Mouse (Mus musculus) ES-Bruce4 (cell line): Measurements from ENCODE around the gene Sncg. TPM values are rescaled to one million over a fixed set of nuclear protein-coding genes. Genes with fewer than 3 reads are reported as not detected.

Source experiments
- H3K27ac ChIP-seq: 2 replicates; pipeline ENCODE4 v1.5.1; 2012; ENCODE audit warnings: low read length, inconsistent platforms; ENCODE audit not compliant: insufficient read depth
- H3K27me3 ChIP-seq: 2 replicates; pipeline ENCODE4 v1.6.1; 2012; ENCODE audit warnings: mild to moderate bottlenecking, low read length, inconsistent platforms; ENCODE audit not compliant: control insufficient read depth, poor library complexity, insufficient read depth, severe bottlenecking
- H3K36me3 ChIP-seq: 2 replicates; pipeline ENCODE4 v1.6.1; 2012; ENCODE audit warnings: inconsistent platforms, mild to moderate bottlenecking, low read length, moderate library complexity; ENCODE audit not compliant: control insufficient read depth, poor library complexity, insufficient read depth, severe bottlenecking
- H3K4me1 ChIP-seq: one replicate; pipeline ENCODE4 v1.8.1; 2011; ENCODE audit warnings: low read length; ENCODE audit not compliant: control insufficient read depth, insufficient read depth
- H3K4me3 ChIP-seq: 2 replicates; pipeline ENCODE4 v1.5.1; 2011; ENCODE audit warnings: low read depth, mild to moderate bottlenecking, low read length
- H3K9ac ChIP-seq: 2 replicates; pipeline ENCODE4 v1.6.1; 2012; ENCODE audit warnings: low read depth, mild to moderate bottlenecking, inconsistent platforms; ENCODE audit not compliant: poor library complexity, severe bottlenecking
- H3K9me3 ChIP-seq: replicated peaks from 2 replicates; pipeline ENCODE4 v1.6.1; 2012; ENCODE audit warnings: mild to moderate bottlenecking, low read length, inconsistent platforms; ENCODE audit not compliant: control insufficient read depth, poor library complexity, insufficient read depth, severe bottlenecking
- CTCF ChIP-seq: IDR thresholded peaks from one replicate; pipeline ENCODE4 v1.8.1; 2011; ENCODE audit warnings: low read depth, low read length
- EP300 ChIP-seq: IDR thresholded peaks from 2 replicates; pipeline ENCODE4 v1.6.1; 2011; ENCODE audit warnings: low read depth, low read length; ENCODE audit not compliant: insufficient read depth
- POLR2A ChIP-seq: IDR thresholded peaks from one replicate; pipeline ENCODE4 v1.8.1; 2011; ENCODE audit warnings: low read length; ENCODE audit not compliant: insufficient read depth
- polyA plus RNA-seq: library from polyadenylated mRNA; stranded (reverse); fragments of >200 nt; gene quantifications from 2 replicates; pipeline ENCODE4 v1.2.4, GENCODE M21; 2011; ENCODE audit warnings: low read depth; ENCODE audit not compliant: missing spikeins, insufficient read depth, insufficient read length

Sncg gene
- polyA plus RNA-seq, 1 experiment = 2.2 TPM

DNA sequence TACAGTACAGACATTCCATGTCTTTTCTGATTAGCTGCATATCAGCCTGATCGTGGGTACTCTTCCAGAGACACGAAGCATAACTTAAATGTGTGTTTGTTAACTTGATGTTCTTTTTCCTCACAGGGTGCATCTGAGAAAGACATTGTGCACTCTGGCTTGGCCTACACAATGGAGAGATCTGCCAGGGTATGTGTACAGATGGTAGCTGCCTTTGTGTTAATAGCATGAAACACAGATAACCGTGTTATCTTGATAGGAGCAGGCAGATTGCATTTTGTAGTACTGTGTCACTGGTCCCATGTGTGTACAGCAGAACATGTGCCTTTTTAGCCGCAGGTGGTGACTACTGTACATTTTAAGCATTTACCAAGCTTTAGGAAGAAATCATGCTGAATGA is 32.6 kb downstream of the Sncg start:
- H3K4me1 ChIP-seq = peaks cover 3% of the 10 kb centered on the region
- TF ChIP-seq CTCF (no peak), POLR2A (no peak), EP300 (no peak)
- no peak overlapping the region for H3K9ac ChIP-seq
- H3K27me3 ChIP-seq = no peaks in the 10 kb centered on the region
- no peak overlapping the region for H3K4me3 ChIP-seq
- peak overlapping the region; percentile 29 for H3K27ac ChIP-seq
- H3K9me3 ChIP-seq = no peaks in the 10 kb centered on the region
- peaks cover 59% of the 10 kb centered on the region for H3K36me3 ChIP-seq

DNA sequence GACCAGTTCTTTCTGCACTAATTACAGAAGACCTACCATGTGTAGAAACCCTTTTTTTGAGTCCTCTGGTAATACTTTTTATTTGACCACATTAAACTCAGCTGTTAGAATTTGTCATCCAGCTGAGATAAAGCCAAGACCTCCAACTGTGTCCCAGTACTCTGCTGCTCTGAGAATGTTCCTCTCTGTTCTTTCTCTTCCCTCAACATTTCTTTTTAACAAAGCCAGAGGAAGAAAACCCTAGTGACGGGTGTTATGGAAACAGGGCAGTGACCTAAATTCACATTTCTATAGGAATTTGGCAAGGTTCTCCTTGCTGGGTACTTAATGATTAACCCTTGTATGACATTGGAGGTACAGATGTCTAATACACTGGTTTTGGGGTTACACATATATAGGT is 35.1 kb downstream of the Sncg start:
- Histone ChIP-seq H3K4me1 (no peaks in the 10 kb centered on the region), H3K27me3 (no peaks in the 10 kb centered on the region), H3K4me3 (no peak overlapping the region), H3K9ac (no peak overlapping the region), H3K27ac (no peak overlapping the region), H3K9me3 (no peaks in the 10 kb centered on the region), H3K36me3 (peaks cover 84% of the 10 kb centered on the region)
- TF ChIP-seq EP300 (no peak), CTCF (no peak), POLR2A (no peak)

DNA sequence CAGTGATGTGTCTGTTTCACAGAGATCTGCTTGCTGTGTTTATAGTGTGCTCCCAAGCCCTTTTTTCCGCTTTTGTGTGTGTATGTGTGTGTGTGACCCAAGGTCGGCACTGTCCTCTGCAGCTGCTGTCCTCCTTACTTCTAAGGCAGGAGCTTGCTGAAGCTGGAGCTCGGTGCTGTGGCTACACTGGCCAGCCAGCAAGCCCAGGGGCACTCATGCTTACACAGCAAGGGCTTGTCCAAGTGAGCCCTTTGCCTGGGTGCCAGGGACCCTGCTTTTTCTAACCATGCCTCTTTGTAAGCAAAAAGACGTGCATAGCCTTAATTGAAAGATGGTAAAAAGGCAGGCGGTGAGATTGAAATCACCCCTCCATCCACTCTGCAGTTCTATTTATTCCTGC is 42.1 kb downstream of the Sncg start:
- H3K36me3 ChIP-seq = peaks cover 84% of the 10 kb centered on the region
- TF ChIP-seq POLR2A = no peak
- TF ChIP-seq EP300 = no peak
- no peak for TF ChIP-seq CTCF

DNA sequence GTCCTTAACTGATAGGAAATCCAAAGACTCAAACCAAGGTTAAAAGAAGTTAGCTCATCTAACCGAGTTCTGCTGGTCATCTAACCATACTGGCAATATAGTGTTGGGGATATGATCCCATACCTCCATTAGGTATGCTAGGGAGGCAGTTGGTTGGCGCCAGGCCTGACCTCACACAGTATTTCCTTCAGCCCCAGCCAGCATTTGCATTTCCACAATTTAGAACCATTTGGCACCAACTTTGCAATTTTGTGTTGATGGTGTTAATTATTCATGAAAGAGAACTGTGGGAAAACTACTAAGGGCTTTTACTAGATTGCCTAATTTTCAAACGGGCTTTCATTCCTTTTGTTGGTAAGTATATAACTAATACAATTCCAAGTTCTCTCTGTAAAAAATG is 42.7 kb downstream of the Sncg start:
- no peak overlapping the region for H3K27ac ChIP-seq
- TF ChIP-seq POLR2A = no peak
- TF ChIP-seq CTCF = no peak
- no peak for TF ChIP-seq EP300
- H3K4me1 ChIP-seq = no peaks in the 10 kb centered on the region
- no peak overlapping the region for H3K4me3 ChIP-seq
- no peaks in the 10 kb centered on the region for H3K9me3 ChIP-seq
- peaks cover 84% of the 10 kb centered on the region for H3K36me3 ChIP-seq
- no peak overlapping the region for H3K9ac ChIP-seq
- H3K27me3 ChIP-seq = no peaks in the 10 kb centered on the region

More for the DNA sequence above, 42.1 kb downstream of the Sncg start:
- Histone ChIP-seq H3K27ac (no peak overlapping the region), H3K9me3 (no peaks in the 10 kb centered on the region), H3K27me3 (no peaks in the 10 kb centered on the region), H3K4me3 (no peak overlapping the region), H3K4me1 (no peaks in the 10 kb centered on the region), H3K9ac (no peak overlapping the region)

DNA sequence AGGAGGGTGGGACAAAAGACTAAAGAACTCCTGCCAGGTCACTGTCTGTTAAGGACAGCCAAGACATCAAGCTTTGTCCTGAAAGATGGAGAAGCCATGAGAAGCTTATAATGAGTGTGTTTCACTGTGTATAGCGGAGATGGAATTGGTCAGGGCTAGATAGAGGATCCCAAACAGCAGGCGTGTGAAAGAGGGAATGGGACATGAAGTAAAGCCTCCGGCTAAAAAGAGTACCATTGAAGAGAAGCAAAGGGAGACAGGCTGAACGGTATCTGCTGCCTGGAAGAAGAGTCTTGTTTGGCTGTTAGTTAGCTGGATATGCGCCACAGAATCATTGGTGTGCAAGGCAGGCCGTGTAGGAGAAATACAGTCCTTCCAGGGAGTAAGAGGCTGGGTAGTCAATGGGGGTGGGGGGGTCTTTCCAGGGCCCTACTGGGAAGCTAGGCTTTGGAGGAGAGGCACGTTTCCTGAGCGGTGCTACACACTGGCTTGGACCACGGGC is 43.9 kb downstream of the Sncg start:
- TF ChIP-seq CTCF (no peak), POLR2A (no peak)
- H3K27ac ChIP-seq = peak overlapping the region; percentile 44; the same call in 1 of the 2 replicates
- no peaks in the 10 kb centered on the region for H3K27me3 ChIP-seq
- no peak overlapping the region for H3K4me3 ChIP-seq
- no peaks in the 10 kb centered on the region for H3K9me3 ChIP-seq
- H3K4me1 ChIP-seq = no peaks in the 10 kb centered on the region
- H3K9ac ChIP-seq = no peak overlapping the region
- peaks cover 83% of the 10 kb centered on the region for H3K36me3 ChIP-seq

DNA sequence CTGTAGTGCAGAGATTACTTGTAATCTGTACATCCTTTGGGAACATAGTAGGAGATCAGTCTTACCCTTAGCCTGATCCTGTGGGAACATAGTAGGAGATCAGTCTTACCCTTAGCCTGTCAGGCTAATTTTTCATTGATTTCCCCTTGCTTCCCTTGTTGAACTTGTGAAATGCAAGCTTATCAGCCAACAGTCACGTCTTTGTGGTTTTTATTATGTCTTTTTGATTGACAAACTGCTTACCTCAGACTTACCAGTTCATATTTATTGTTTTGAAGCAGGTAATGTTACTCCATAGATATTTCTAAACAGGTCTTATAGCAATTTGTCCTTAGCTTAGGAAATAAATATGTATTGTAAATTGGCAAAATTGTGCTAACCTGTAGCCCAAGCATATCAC is 47.0 kb downstream of the Sncg start:
- H3K9me3 ChIP-seq = no peaks in the 10 kb centered on the region
- H3K27me3 ChIP-seq = no peaks in the 10 kb centered on the region
- no peak overlapping the region for H3K9ac ChIP-seq
- peaks cover 73% of the 10 kb centered on the region for H3K36me3 ChIP-seq
- no peak overlapping the region for H3K4me3 ChIP-seq
- no peak overlapping the region for H3K27ac ChIP-seq
- TF ChIP-seq POLR2A (no peak), CTCF (no peak), EP300 (no peak)
- H3K4me1 ChIP-seq = no peaks in the 10 kb centered on the region

DNA sequence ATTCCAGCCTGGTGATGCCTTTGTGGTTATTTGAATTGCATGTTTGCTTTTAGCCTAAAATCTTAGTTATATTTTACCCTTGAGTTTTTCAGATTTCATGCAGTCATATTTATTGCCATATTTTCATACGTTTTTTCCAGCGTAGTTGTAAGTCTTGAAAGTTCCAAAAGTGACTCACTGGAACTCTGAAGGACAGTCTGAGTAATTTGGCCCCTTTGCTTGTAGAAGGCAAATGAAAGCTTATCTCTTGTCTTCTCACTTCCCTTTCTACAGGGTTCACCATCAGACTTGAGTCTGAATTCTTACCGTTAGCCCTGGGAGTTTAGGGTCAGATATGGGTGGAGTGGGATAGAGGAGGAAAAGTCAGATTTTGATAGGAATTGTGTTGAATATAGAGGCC is 48.0 kb downstream of the Sncg start:
- H3K9ac ChIP-seq = no peak overlapping the region
- H3K27me3 ChIP-seq = no peaks in the 10 kb centered on the region
- peaks cover 68% of the 10 kb centered on the region for H3K36me3 ChIP-seq
- no peak overlapping the region for H3K4me3 ChIP-seq
- no peaks in the 10 kb centered on the region for H3K4me1 ChIP-seq
- no peak for TF ChIP-seq POLR2A
- TF ChIP-seq EP300 = no peak
- no peak for TF ChIP-seq CTCF
- H3K9me3 ChIP-seq = no peaks in the 10 kb centered on the region; the same call in 1 of the 2 replicates
- no peak overlapping the region for H3K27ac ChIP-seq
